Mouse (Mus musculus) lung, embryonic 14.5 days (tissue): Measurements from ENCODE around the gene Tns1. TPM values are rescaled to one million over a fixed set of nuclear protein-coding genes. Genes with fewer than 3 reads are reported as not detected.
A peak's percentile ranks its signal among the peaks of the same experiment; 100 is the strongest.

Experiments used
- ATAC-seq: fragments of 200-750 bp; cut with Nextera tagmentation; 2 replicates; pipeline ENCODE4 v1.8.0; 2017; ENCODE audit warnings: mild to moderate bottlenecking, moderate TSS enrichment, moderate library complexity; ENCODE audit not compliant: insufficient read depth
- DNase-seq: peaks from one replicate; pipeline ENCODE4 v3.0.0-alpha.2; 2015
- H3K27ac ChIP-seq: fragments of 300-500 bp; sonication (generic); 2 replicates; pipeline ENCODE4 v1.5.1; 2014; ENCODE audit warnings: low read depth, mild to moderate bottlenecking, moderate library complexity
- H3K27me3 ChIP-seq: fragments of 300-500 bp; sonication (generic); 2 replicates; pipeline ENCODE4 v1.6.1; 2014; ENCODE audit warnings: low read length, control low read depth; ENCODE audit not compliant: insufficient read depth
- H3K36me3 ChIP-seq: fragments of 300-500 bp; sonication (generic); 2 replicates; pipeline ENCODE4 v1.6.1; 2014; ENCODE audit warnings: control low read depth; ENCODE audit not compliant: insufficient read depth
- H3K4me1 ChIP-seq: fragments of 300-500 bp; sonication (generic); 2 replicates; pipeline ENCODE4 v1.6.1; 2014; ENCODE audit warnings: antibody characterized with exemption, control low read depth; ENCODE audit not compliant: insufficient read depth
- H3K4me2 ChIP-seq: fragments of 300-500 bp; sonication (generic); 2 replicates; pipeline ENCODE4 v1.6.1; 2014; ENCODE audit warnings: mild to moderate bottlenecking
- H3K4me3 ChIP-seq: fragments of 300-500 bp; sonication (generic); 2 replicates; pipeline ENCODE4 v1.5.1; 2014; ENCODE audit warnings: low read depth, low read length
- H3K9ac ChIP-seq: fragments of 300-500 bp; sonication (generic); 2 replicates; pipeline ENCODE4 v1.6.1; 2014
- H3K9me3 ChIP-seq: fragments of 300-500 bp; sonication (generic); 2 replicates; pipeline ENCODE4 v1.6.1; 2016; ENCODE audit warnings: low read depth, low read length, control low read depth
- CTCF ChIP-seq: IDR thresholded peaks from 2 replicates; pipeline ENCODE4 v1.5.1; 2016; ENCODE audit warnings: antibody characterized with exemption, low read depth
- WGBS: fragments of 180-500 bp; shearing (Covaris S2); extraction: QIAGEN DNeasy Blood & Tissue Kit; methylation state at CpG from one replicate; pipeline ENCODE4 v1.1.7; 2014; 5-methylcytosine and 5-hydroxymethylcytosine counted together
- polyA plus RNA-seq: library from polyadenylated mRNA; unstranded; fragments of >200 nt; fragmentation: Nextera tagmentation; extraction: Ambion mirVana; gene quantifications from 2 replicates; pipeline ENCODE4 v1.2.1, GENCODE M21; 2014

Tns1 gene
- polyA plus RNA-seq, 1 experiment from 2014 or later: 95.2 TPM

DNA sequence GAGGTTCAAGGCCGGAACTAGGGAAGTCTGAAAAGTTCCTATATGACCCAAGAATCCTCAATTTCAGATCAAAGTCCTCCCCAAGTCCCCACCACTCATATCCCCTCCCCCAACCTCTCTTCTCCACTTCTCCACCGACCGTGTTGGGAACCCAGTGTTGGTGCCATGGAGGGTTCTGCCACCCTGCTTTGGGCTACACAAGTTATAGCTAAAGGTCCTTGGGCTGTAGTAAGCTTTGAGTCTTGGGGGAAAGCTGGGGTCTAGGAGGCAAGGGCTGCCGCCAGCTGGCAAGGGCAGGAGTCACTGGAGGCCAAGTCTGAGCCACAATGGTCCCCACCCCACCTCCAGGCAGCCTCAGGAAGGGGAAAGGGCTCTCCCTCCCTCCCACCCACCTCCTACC lies 88.8 kb downstream of the Tns1 start:
- WGBS: 55% methylated on average over 4 of the region's 4 CpGs
- H3K36me3 ChIP-seq: no peaks in the 10 kb centered on the region
- peak overlapping the region; percentile 73 for H3K4me2 ChIP-seq
- DNase-seq (no peak), ATAC-seq (no peak)
- no peaks in the 10 kb centered on the region for H3K9me3 ChIP-seq
- H3K27ac ChIP-seq: peak overlapping the region; percentile 5; the same call in 1 of the 2 replicates
- no peaks in the 10 kb centered on the region for H3K27me3 ChIP-seq
- peak overlapping the region; percentile 50; the same call in 1 of the 2 replicates for H3K4me3 ChIP-seq
- H3K4me1 ChIP-seq: peaks cover 34% of the 10 kb centered on the region
- TF ChIP-seq CTCF: no peak
- H3K9ac ChIP-seq: 0 out of 2 replicates have a peak overlapping the region, but pooled peaks have one; percentile 13

DNA sequence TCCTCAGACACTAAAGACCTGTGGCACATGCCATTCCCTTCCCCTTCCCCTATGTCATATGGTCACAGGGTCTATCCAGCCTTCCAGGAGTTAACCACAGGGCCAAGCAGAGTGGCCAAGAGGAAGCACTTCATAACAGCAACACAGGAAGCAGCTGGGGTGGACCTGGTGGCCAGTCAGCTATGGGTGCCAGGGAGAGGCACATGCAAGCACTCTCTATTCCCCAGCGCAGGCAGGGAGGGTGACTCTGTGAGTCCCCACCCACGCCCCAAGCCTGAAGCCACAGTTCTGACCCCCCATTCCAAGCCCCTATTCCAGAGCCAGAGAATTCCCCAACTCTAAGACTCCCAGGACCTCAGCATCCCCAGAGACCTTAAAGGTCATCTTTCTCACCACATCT lies 89.5 kb downstream of the Tns1 start:
- Histone ChIP-seq H3K9me3 (no peaks in the 10 kb centered on the region), H3K4me3 (peak overlapping the region; percentile 5; the same call in 1 of the 2 replicates), H3K36me3 (no peaks in the 10 kb centered on the region), H3K4me1 (peaks cover 41% of the 10 kb centered on the region), H3K27ac (0 out of 2 replicates have a peak overlapping the region, but pooled peaks have one; percentile 5), H3K4me2 (peak overlapping the region; percentile 73), H3K9ac (no peak overlapping the region), H3K27me3 (no peaks in the 10 kb centered on the region)
- DNase-seq: no peak
- ATAC-seq: no peak
- 56% methylated on average over 2 of the region's 2 CpGs for WGBS
- no peak for TF ChIP-seq CTCF

DNA sequence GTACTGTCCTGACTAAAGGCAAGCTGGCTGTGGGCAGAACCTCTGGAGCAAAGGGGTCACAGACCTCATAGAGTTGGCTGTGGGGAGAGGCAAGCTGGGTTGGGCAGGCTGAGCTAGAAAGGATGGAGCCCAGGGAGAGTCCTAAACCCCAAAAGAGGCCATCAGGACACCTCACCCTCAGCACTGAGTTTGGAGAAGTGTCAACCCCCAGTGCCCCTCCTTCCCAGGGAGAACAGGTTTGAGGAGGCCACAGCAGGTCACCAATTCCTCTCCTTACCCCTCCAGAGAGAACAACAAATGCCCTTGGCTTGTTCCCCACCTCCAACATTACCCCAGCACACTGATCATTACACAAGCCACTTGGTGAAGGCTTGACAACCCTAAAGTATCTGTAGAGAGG lies 90.0 kb downstream of the Tns1 start:
- no peak overlapping the region for H3K9ac ChIP-seq
- H3K36me3 ChIP-seq: no peaks in the 10 kb centered on the region
- no peak for DNase-seq
- H3K9me3 ChIP-seq: no peaks in the 10 kb centered on the region
- peak overlapping the region; percentile 73 for H3K4me2 ChIP-seq
- no peak for TF ChIP-seq CTCF
- no peak overlapping the region for H3K27ac ChIP-seq
- no peak overlapping the region for H3K4me3 ChIP-seq
- peaks cover 46% of the 10 kb centered on the region for H3K4me1 ChIP-seq
- no peaks in the 10 kb centered on the region for H3K27me3 ChIP-seq
- no peak for ATAC-seq

DNA sequence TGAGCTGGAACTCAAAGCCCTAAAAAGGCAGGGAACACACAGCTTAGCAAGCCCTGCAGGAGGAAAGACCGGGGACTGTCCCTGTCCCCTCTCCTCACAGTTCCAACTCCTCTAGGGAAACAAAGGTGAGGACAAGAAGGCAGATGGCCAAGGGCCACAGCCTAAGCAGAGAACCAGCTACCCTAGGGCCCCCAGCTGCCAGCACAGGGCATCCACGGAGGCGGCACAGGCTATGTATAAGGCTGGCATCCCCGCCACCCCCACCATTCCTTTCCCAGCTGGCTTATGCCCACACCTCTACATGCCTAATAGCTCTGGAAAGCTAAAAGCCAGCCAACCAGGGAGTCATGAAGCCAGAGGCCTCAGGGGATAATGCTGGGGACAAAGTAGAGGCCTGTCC lies 90.8 kb downstream of the Tns1 start:
- peaks cover 51% of the 10 kb centered on the region for H3K4me1 ChIP-seq
- H3K9ac ChIP-seq: no peak overlapping the region
- no peaks in the 10 kb centered on the region for H3K9me3 ChIP-seq
- no peak overlapping the region for H3K4me3 ChIP-seq
- no peak overlapping the region for H3K4me2 ChIP-seq
- DNase-seq: no peak
- no peak overlapping the region for H3K27ac ChIP-seq
- no peak for TF ChIP-seq CTCF
- no peaks in the 10 kb centered on the region for H3K36me3 ChIP-seq
- no peaks in the 10 kb centered on the region for H3K27me3 ChIP-seq
- ATAC-seq: no peak
- 91% methylated on average over 4 of the region's 4 CpGs for WGBS

DNA sequence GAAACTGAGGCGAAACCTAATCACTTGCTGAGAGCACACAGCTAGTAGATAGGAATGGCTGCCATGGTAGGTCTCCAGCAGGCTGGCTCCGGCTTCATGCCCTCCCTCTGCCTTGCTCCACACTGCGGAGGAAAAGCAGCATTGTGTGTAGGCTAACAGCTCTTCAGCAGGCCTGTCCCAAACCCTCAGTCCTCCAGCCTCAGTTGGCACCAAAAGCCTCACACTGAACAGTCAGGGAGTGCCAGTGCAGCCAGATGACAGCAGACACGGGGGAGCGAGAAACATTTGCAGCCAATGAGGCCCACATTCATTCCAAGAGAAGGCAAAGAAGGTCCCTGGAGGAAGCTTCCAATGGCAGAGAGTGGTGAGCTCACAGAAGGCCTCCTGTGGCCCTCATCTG lies 91.3 kb downstream of the Tns1 start:
- 81% methylated on average over 5 of the region's 5 CpGs for WGBS

DNA sequence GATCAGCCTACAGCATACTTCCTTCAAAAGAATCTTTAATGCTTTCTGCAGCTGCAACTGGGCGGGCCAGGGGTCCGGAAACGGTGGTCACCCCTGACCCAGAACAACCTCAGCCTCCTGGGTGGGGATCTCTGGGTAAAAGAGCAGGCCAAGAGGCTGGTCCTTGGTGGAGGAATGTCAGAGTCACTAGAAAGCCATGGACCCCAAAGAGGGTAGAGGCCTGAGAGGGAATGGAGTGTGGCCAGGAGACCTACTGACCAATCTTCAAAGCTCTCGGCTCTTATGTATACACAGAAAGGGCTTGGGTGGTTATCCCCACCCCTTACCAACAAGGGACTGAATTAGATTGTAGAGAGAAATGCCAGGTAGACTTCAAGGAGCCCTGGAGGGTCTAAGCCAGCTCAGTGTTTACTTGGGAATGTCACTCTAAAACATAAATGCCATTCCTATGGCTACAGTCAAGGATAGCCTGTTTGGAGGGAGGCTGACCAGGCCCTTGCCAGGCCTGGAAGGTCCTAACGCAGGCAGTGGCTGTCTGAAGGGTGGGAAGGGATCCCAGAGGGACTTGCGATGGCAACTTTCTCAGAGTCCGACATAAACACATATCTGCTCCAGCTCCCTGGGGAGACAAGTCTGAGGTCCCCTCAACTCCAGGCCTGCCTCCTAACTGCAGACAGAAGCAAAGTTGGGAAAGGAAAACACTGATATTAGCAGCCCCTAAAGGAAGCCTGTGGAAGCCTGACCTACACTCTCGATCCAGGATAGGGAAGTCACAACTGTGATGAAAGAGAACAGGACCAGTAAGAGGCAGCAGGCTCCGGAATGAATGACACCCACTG lies 92.3 kb downstream of the Tns1 start:
- Histone ChIP-seq H3K27me3 (no peaks in the 10 kb centered on the region), H3K36me3 (no peaks in the 10 kb centered on the region), H3K9me3 (no peaks in the 10 kb centered on the region), H3K9ac (no peak overlapping the region), H3K4me1 (peaks cover 61% of the 10 kb centered on the region), H3K4me2 (peak overlapping the region; percentile 25; the same call in 1 of the 2 replicates), H3K4me3 (no peak overlapping the region), H3K27ac (peak overlapping the region; percentile 90)
- no peak for TF ChIP-seq CTCF
- DNase-seq: no peak
- WGBS: 57% methylated on average over 9 of the region's 9 CpGs
- ATAC-seq: no peak

More for the DNA sequence above, 91.3 kb downstream of the Tns1 start:
- ATAC-seq (no peak), DNase-seq (no peak)
- Histone ChIP-seq H3K9ac (no peak overlapping the region), H3K4me2 (no peak overlapping the region), H3K4me3 (no peak overlapping the region), H3K36me3 (no peaks in the 10 kb centered on the region), H3K27me3 (no peaks in the 10 kb centered on the region), H3K27ac (no peak overlapping the region), H3K4me1 (peaks cover 54% of the 10 kb centered on the region), H3K9me3 (no peaks in the 10 kb centered on the region)
- no peak for TF ChIP-seq CTCF

DNA sequence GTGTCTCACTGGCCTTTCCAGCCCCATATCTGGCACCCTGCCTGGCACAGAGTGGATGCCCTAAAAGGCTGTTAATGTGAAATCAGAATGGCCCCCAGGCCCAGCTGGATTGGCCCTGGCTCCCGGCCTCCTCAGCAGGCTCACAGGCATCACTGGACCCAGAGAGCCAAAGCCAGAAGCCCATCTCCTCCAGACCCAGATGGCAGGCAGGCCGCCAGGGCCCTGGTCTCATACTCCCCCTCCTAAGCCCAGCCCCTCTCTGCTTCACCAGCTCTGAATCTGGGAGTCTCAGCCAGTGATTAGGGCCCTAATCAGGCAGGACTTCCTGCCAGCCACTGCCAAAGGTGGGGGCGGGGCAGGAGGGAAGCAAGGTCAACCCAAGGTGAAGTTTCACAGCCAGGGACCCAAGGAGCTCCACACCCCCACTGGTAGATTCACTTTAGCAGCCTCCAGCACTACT lies 93.3 kb downstream of the Tns1 start:
- Histone ChIP-seq H3K9me3 (no peaks in the 10 kb centered on the region), H3K9ac (peak overlapping the region; percentile 35; the same call in 1 of the 2 replicates), H3K27ac (peak overlapping the region; percentile 90), H3K4me1 (peaks cover 69% of the 10 kb centered on the region), H3K27me3 (no peaks in the 10 kb centered on the region), H3K4me3 (no peak overlapping the region), H3K36me3 (no peaks in the 10 kb centered on the region), H3K4me2 (peak overlapping the region; percentile 25)
- 7% methylated on average over 3 of the region's 3 CpGs for WGBS
- ATAC-seq (peak; percentile 63), DNase-seq (peak; percentile 77)
- TF ChIP-seq CTCF: no peak
